Mouse (Mus musculus) cortical plate, adult 2 months (tissue): Measurements from ENCODE around the gene Smyd5.

Experiments used
- CTCF ChIP-seq: fragments of 200-500 bp; IDR thresholded peaks from 2 replicates; pipeline ENCODE4 v1.5.1; 2011; ENCODE audit warnings: mild to moderate bottlenecking, control low read depth, low read length; ENCODE audit not compliant: insufficient read depth; ENCODE audit errors: extremely low read depth
- POLR2A ChIP-seq: fragments of 200-500 bp; IDR thresholded peaks from 2 replicates; pipeline ENCODE4 v1.6.1; 2011; ENCODE audit warnings: mild to moderate bottlenecking, low read length, control low read depth; ENCODE audit not compliant: insufficient read depth; ENCODE audit errors: extremely low read depth

DNA sequence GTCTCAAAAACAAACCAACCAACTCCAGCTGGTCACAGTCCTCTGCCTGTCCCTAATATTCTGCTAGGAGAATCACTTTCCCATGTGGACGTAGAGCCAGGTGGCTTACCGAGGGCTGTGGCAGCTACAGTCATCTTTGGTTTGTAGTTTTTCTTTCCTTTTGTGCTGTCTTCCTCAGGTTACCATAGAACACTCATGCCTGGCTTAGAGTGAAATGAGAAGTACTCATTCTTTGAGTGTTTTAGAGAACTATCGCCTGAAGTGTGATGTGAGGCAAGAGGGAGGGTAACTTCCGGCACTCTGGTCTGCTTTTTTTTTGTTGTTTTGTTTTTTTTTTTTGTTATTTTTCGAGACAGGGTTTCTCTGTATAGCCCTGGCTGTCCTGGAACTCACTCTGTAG is 2.1 kb downstream of the Smyd5 start:
- TF ChIP-seq POLR2A (no peak), CTCF (no peak)
